Mouse (Mus musculus) forebrain, embryonic 10.5 days (tissue): Measurements from ENCODE around the gene Mrtfb. TPM values are rescaled to one million over a fixed set of nuclear protein-coding genes. Genes with fewer than 3 reads are reported as not detected.

Source experiments
- DNase-seq: peaks from one replicate; pipeline ENCODE4 v3.0.0-alpha.2; 2017; ENCODE audit warnings: low spot score; ENCODE audit errors: extremely low spot score
- H3K27ac ChIP-seq: fragments of 300-500 bp; sonication (generic); 2 replicates; pipeline ENCODE4 v1.5.1; 2016; ENCODE audit warnings: mild to moderate bottlenecking
- H3K27me3 ChIP-seq: fragments of 300-500 bp; sonication (generic); 2 replicates; pipeline ENCODE4 v1.6.1; 2016; ENCODE audit warnings: mild to moderate bottlenecking; ENCODE audit not compliant: poor library complexity, severe bottlenecking
- H3K36me3 ChIP-seq: fragments of 300-500 bp; sonication (generic); replicated peaks from 2 replicates; pipeline ENCODE4 v1.6.1; 2016; ENCODE audit warnings: mild to moderate bottlenecking, moderate library complexity
- H3K4me1 ChIP-seq: fragments of 300-500 bp; sonication (generic); 2 replicates; pipeline ENCODE4 v1.6.1; 2016
- H3K4me3 ChIP-seq: fragments of 300-500 bp; sonication (generic); 2 replicates; pipeline ENCODE4 v1.5.1; 2016; ENCODE audit warnings: mild to moderate bottlenecking, moderate library complexity
- H3K9me3 ChIP-seq: fragments of 300-500 bp; sonication (generic); 2 replicates; pipeline ENCODE4 v1.6.1; 2016; ENCODE audit warnings: mild to moderate bottlenecking, moderate library complexity
- WGBS: fragments of 180-500 bp; shearing (Covaris S2); methylation state at CpG from one replicate; pipeline ENCODE4 v1.1.7; 2016; 5-methylcytosine and 5-hydroxymethylcytosine counted together
- polyA plus RNA-seq: library from polyadenylated mRNA; unstranded; fragments of >200 nt; fragmentation: Nextera tagmentation; extraction: Ambion mirVana; gene quantifications from 2 replicates; pipeline ENCODE4 v1.2.1, GENCODE M21; 2016

Mrtfb gene
- polyA plus RNA-seq, 1 experiment from 2014 or later = 19.1 TPM

GRCm38 (mm10) chr16:13419752-13420151 lies 163.5 kb downstream of the Mrtfb start:
- Histone ChIP-seq H3K36me3 (0 out of 2 replicates have a peak, but pooled peaks cover 5% of the 10 kb centered on the region), H3K27me3 (no peaks in the 10 kb centered on the region), H3K9me3 (no peaks in the 10 kb centered on the region), H3K27ac (no peak overlapping the region), H3K4me1 (no peaks in the 10 kb centered on the region), H3K4me3 (no peak overlapping the region)
- DNase-seq = no peak
- WGBS = 81% methylated on average over 2 of the region's 2 CpGs

GRCm38 (mm10) chr16:13422522-13422921 lies 166.2 kb downstream of the Mrtfb start:
- no peak overlapping the region for H3K4me3 ChIP-seq
- no peaks in the 10 kb centered on the region for H3K27me3 ChIP-seq
- 95% methylated on average over 3 of the region's 3 CpGs for WGBS
- H3K27ac ChIP-seq = no peak overlapping the region
- H3K4me1 ChIP-seq = no peaks in the 10 kb centered on the region
- H3K36me3 ChIP-seq = no peaks in the 10 kb centered on the region
- no peak for DNase-seq
- H3K9me3 ChIP-seq = no peaks in the 10 kb centered on the region

GRCm38 (mm10) chr16:13423587-13424355 lies 167.5 kb downstream of the Mrtfb start:
- no peak for DNase-seq
- H3K4me3 ChIP-seq = no peak overlapping the region
- H3K27ac ChIP-seq = no peak overlapping the region
- no peaks in the 10 kb centered on the region for H3K4me1 ChIP-seq
- WGBS = 87% methylated on average over 8 of the region's 8 CpGs
- no peaks in the 10 kb centered on the region for H3K9me3 ChIP-seq
- no peaks in the 10 kb centered on the region for H3K36me3 ChIP-seq
- no peaks in the 10 kb centered on the region for H3K27me3 ChIP-seq

GRCm38 (mm10) chr16:13425804-13426203 lies 169.5 kb downstream of the Mrtfb start:
- DNase-seq = no peak
- no peaks in the 10 kb centered on the region for H3K4me1 ChIP-seq
- no peak overlapping the region for H3K4me3 ChIP-seq
- no peaks in the 10 kb centered on the region for H3K9me3 ChIP-seq
- no peak overlapping the region for H3K27ac ChIP-seq
- no peaks in the 10 kb centered on the region for H3K27me3 ChIP-seq
- no peaks in the 10 kb centered on the region for H3K36me3 ChIP-seq
- WGBS = 90% methylated on average over 6 of the region's 6 CpGs

- 86% methylated on average over 10 of the region's 10 CpGs for WGBS
- no peak overlapping the region for H3K4me3 ChIP-seq
- no peak for DNase-seq
- no peaks in the 10 kb centered on the region for H3K9me3 ChIP-seq
- H3K36me3 ChIP-seq = no peaks in the 10 kb centered on the region
- H3K4me1 ChIP-seq = no peaks in the 10 kb centered on the region
- no peak overlapping the region for H3K27ac ChIP-seq
- H3K27me3 ChIP-seq = no peaks in the 10 kb centered on the region
Measured at GRCm38 (mm10) chr16:13426831-13427589, 170.7 kb downstream of the Mrtfb start.

- no peak overlapping the region for H3K27ac ChIP-seq
- no peaks in the 10 kb centered on the region for H3K27me3 ChIP-seq
- no peaks in the 10 kb centered on the region for H3K36me3 ChIP-seq
- DNase-seq = no peak
- 87% methylated on average over 5 of the region's 5 CpGs for WGBS
- H3K4me1 ChIP-seq = no peaks in the 10 kb centered on the region
- no peak overlapping the region for H3K4me3 ChIP-seq
- H3K9me3 ChIP-seq = no peaks in the 10 kb centered on the region
Measured at GRCm38 (mm10) chr16:13428077-13428476, 171.8 kb downstream of the Mrtfb start.

- 89% methylated on average over 1 of the region's 1 CpGs for WGBS
- no peak overlapping the region for H3K27ac ChIP-seq
- no peak for DNase-seq
Measured at GRCm38 (mm10) chr16:13428806-13429205, 172.5 kb downstream of the Mrtfb start.

GRCm38 (mm10) chr16:13429921-13430606 lies 173.8 kb downstream of the Mrtfb start:
- Histone ChIP-seq H3K27me3 (no peaks in the 10 kb centered on the region), H3K9me3 (no peaks in the 10 kb centered on the region), H3K27ac (no peak overlapping the region), H3K36me3 (no peaks in the 10 kb centered on the region), H3K4me1 (no peaks in the 10 kb centered on the region), H3K4me3 (no peak overlapping the region)
- DNase-seq = no peak
- WGBS = 88% methylated on average over 7 of the region's 7 CpGs

More at GRCm38 (mm10) chr16:13428806-13429205, 172.5 kb downstream of the Mrtfb start:
- Histone ChIP-seq H3K36me3 (no peaks in the 10 kb centered on the region), H3K27me3 (no peaks in the 10 kb centered on the region), H3K4me3 (no peak overlapping the region), H3K4me1 (no peaks in the 10 kb centered on the region), H3K9me3 (no peaks in the 10 kb centered on the region)

- Histone ChIP-seq H3K4me3 (no peak overlapping the region), H3K4me1 (no peaks in the 10 kb centered on the region), H3K36me3 (no peaks in the 10 kb centered on the region), H3K27me3 (no peaks in the 10 kb centered on the region), H3K27ac (no peak overlapping the region), H3K9me3 (no peaks in the 10 kb centered on the region)
- 81% methylated on average over 1 of the region's 1 CpGs for WGBS
- DNase-seq = no peak
Measured at GRCm38 (mm10) chr16:13430940-13431339, 174.7 kb downstream of the Mrtfb start.

GRCm38 (mm10) chr16:13435627-13436026 lies 179.3 kb downstream of the Mrtfb start:
- 69% methylated on average over 2 of the region's 2 CpGs for WGBS
- H3K27ac ChIP-seq = no peak overlapping the region
- no peak overlapping the region for H3K4me3 ChIP-seq
- no peaks in the 10 kb centered on the region for H3K9me3 ChIP-seq
- DNase-seq = no peak
- H3K4me1 ChIP-seq = peaks cover 15% of the 10 kb centered on the region
- no peaks in the 10 kb centered on the region for H3K36me3 ChIP-seq
- H3K27me3 ChIP-seq = no peaks in the 10 kb centered on the region

GRCm38 (mm10) chr16:13437037-13437769 lies 180.9 kb downstream of the Mrtfb start:
- Histone ChIP-seq H3K4me3 (peak overlapping the region; percentile 70), H3K9me3 (no peaks in the 10 kb centered on the region), H3K27ac (peak overlapping the region; percentile 82), H3K4me1 (peaks cover 15% of the 10 kb centered on the region), H3K27me3 (peaks cover 2% of the 10 kb centered on the region; the same call in 1 of the 2 replicates), H3K36me3 (no peaks in the 10 kb centered on the region)
- DNase-seq = peak; percentile 96
- WGBS = under 1% methylated on average over 58 of the region's 58 CpGs

GRCm38 (mm10) chr16:13437770-13438372 lies 181.6 kb downstream of the Mrtfb start:
- peak overlapping the region; percentile 82 for H3K27ac ChIP-seq
- no peaks in the 10 kb centered on the region for H3K36me3 ChIP-seq
- WGBS = under 1% methylated on average over 24 of the region's 24 CpGs
- peak overlapping the region; percentile 70 for H3K4me3 ChIP-seq
- no peaks in the 10 kb centered on the region for H3K9me3 ChIP-seq
- peak; percentile 77 for DNase-seq
- H3K4me1 ChIP-seq = peaks cover 15% of the 10 kb centered on the region
- peaks cover 8% of the 10 kb centered on the region; the same call in 1 of the 2 replicates for H3K27me3 ChIP-seq
